Mouse (Mus musculus): ENCODE results near the gene Fam120b. TPM values are rescaled to one million over a fixed set of nuclear protein-coding genes. Genes with fewer than 3 reads are reported as not detected.
A peak's percentile ranks its signal among the peaks of the same experiment; 100 is the strongest.

Gene Fam120b
- polyA plus RNA-seq (2012; rRNA removed): 9.9 and 11.5 TPM in 2 replicates

- WGBS: under 1% methylated on average over 31 of the region's 31 CpGs
- peak within 1 kb of the TSS; percentile 91 for H3K4me3 ChIP-seq (replicated peaks; ENCODE audit: extremely low read depth, low read depth, low read length)
- H3K4me1 ChIP-seq (ENCODE audit: control insufficient read depth, insufficient read depth, low read length): no peaks in the 10 kb centered on the region
- DNase-seq: peak; percentile 79
- peak; percentile 94 for TF ChIP-seq POLR2A (IDR thresholded peaks at IDR 0.05; ENCODE audit: borderline replicate concordance, extremely low read depth, low read depth, low read length)
- no peak for TF ChIP-seq CTCF (IDR thresholded peaks at IDR 0.05; ENCODE audit: insufficient read depth, low read length)
Measured at GRCm38 (mm10) chr17:15395997-15396675, at the start of gene Fam120b. Fam120b (plus strand) TSS chr17:15396202.

GRCm38 (mm10) chr17:15350152-15350551 lies 45.9 kb upstream of the Fam120b start:
- DNase-seq: no peak
- TF ChIP-seq POLR2A (IDR thresholded peaks at IDR 0.05; ENCODE audit: borderline replicate concordance, extremely low read depth, low read depth, low read length) (no peak), CTCF (IDR thresholded peaks at IDR 0.05; ENCODE audit: insufficient read depth, low read length) (no peak)
- Histone ChIP-seq H3K4me1 (ENCODE audit: control insufficient read depth, insufficient read depth, low read length) (no peaks in the 10 kb centered on the region), H3K4me3 (replicated peaks; ENCODE audit: extremely low read depth, low read depth, low read length) (no peak overlapping the region)
- WGBS: 79% methylated on average over 2 of the region's 2 CpGs

DNA sequence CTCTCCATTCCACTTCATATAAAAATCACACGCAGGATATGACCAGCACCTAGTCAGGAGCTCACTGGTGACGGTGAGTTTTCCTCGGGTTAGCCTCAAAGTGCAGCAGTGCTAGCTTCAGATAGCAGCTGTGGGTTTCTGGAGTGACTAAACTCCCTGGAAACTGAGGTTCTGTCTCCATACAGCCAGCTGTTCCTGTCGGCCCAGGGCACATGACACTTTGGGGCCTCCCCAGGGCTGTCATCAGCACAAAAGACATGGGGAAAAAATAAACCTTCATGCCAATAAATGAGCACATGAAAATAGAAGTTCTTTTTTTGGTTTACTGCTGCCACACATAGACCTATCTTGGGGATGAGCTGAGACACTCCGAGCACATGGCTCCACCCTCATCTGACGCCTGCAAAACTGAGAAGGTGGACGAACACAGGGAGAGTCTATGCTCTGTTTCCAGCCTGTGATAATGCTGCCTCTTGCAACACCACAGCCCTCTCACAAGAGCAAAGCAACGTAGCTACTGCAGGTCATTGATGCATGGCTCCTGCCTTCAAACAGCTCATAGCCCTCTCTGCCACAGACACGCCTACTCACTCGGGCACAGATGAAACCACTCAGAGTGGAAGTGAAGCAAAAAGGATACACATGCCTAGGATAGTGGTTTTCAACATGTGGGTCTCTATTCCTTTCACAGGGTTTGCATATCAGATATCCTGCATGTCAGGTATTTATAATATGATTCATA lies 43.0 kb upstream of the Fam120b start:
- TF ChIP-seq CTCF (IDR thresholded peaks at IDR 0.05; ENCODE audit: insufficient read depth, low read length): no peak
- TF ChIP-seq POLR2A (IDR thresholded peaks at IDR 0.05; ENCODE audit: borderline replicate concordance, extremely low read depth, low read depth, low read length): no peak
- 49% methylated on average over 10 of the region's 10 CpGs for WGBS
- no peak for DNase-seq

DNA sequence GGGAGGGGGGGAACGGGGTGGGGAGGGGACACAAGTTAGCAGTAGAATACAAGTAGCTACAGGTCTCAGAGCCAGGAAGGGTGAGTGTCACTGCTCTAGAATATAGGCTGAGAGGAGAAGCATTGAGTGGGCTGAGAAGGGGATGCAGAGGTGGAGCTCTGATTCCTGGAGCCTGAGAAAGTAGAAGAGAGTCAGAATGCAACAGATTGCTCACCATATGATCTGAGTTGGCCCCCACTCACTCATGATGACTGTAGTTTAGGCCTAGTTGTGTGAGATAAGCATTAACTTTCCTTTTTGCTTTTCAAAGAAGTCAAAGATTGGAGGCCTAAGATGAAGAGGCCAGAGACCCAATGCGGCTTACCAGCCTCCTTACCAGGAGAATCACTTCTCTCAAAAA lies 42.0 kb upstream of the Fam120b start:
- DNase-seq: no peak
- H3K4me1 ChIP-seq (ENCODE audit: control insufficient read depth, insufficient read depth, low read length): no peaks in the 10 kb centered on the region
- no peak overlapping the region for H3K4me3 ChIP-seq (replicated peaks; ENCODE audit: extremely low read depth, low read depth, low read length)
- TF ChIP-seq CTCF (IDR thresholded peaks at IDR 0.05; ENCODE audit: insufficient read depth, low read length): no peak
- no peak for TF ChIP-seq POLR2A (IDR thresholded peaks at IDR 0.05; ENCODE audit: borderline replicate concordance, extremely low read depth, low read depth, low read length)
- WGBS: 73% methylated on average over 2 of the region's 2 CpGs

More for the DNA sequence above, 43.0 kb upstream of the Fam120b start:
- Histone ChIP-seq H3K4me3 (replicated peaks; ENCODE audit: extremely low read depth, low read depth, low read length) (no peak overlapping the region), H3K4me1 (ENCODE audit: control insufficient read depth, insufficient read depth, low read length) (no peaks in the 10 kb centered on the region)

GRCm38 (mm10) chr17:15355072-15355471 lies 40.9 kb upstream of the Fam120b start:
- H3K4me1 ChIP-seq (ENCODE audit: control insufficient read depth, insufficient read depth, low read length): no peaks in the 10 kb centered on the region
- no peak for DNase-seq
- no peak overlapping the region for H3K4me3 ChIP-seq (replicated peaks; ENCODE audit: extremely low read depth, low read depth, low read length)
- WGBS: 93% methylated on average over 3 of the region's 3 CpGs
- no peak for TF ChIP-seq POLR2A (IDR thresholded peaks at IDR 0.05; ENCODE audit: borderline replicate concordance, extremely low read depth, low read depth, low read length)

DNA sequence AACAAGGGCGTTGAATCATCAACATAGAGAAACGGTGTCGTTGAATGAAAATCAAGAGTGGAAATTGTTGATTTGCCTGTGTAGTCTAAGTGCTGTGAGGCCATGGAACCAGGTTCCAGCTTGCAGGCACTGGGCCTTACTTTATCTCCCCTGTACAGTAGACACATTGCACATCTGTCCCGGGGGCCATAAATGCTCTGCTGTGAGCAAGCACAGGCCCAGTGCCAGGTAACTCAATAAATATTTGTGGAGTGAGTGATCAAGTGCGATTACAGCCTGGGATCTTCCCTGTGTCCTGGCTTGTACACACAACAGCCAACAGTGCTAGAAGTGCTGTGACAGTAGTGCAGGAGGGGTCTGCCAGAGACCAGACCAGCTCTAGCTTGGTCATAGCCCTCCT lies 39.5 kb upstream of the Fam120b start:
- DNase-seq: no peak
- Histone ChIP-seq H3K4me3 (replicated peaks; ENCODE audit: extremely low read depth, low read depth, low read length) (no peak overlapping the region), H3K4me1 (ENCODE audit: control insufficient read depth, insufficient read depth, low read length) (no peaks in the 10 kb centered on the region)
- no peak for TF ChIP-seq POLR2A (IDR thresholded peaks at IDR 0.05; ENCODE audit: borderline replicate concordance, extremely low read depth, low read depth, low read length)
- TF ChIP-seq CTCF (IDR thresholded peaks at IDR 0.05; ENCODE audit: insufficient read depth, low read length): no peak
- WGBS: 60% methylated on average over 5 of the region's 5 CpGs

GRCm38 (mm10) chr17:15357071-15357470 lies 38.9 kb upstream of the Fam120b start:
- no peaks in the 10 kb centered on the region for H3K4me1 ChIP-seq (ENCODE audit: control insufficient read depth, insufficient read depth, low read length)
- no peak overlapping the region for H3K4me3 ChIP-seq (replicated peaks; ENCODE audit: extremely low read depth, low read depth, low read length)
- TF ChIP-seq POLR2A (IDR thresholded peaks at IDR 0.05; ENCODE audit: borderline replicate concordance, extremely low read depth, low read depth, low read length) (no peak), CTCF (IDR thresholded peaks at IDR 0.05; ENCODE audit: insufficient read depth, low read length) (no peak)
- WGBS: 58% methylated on average over 3 of the region's 3 CpGs
- no peak for DNase-seq

DNA sequence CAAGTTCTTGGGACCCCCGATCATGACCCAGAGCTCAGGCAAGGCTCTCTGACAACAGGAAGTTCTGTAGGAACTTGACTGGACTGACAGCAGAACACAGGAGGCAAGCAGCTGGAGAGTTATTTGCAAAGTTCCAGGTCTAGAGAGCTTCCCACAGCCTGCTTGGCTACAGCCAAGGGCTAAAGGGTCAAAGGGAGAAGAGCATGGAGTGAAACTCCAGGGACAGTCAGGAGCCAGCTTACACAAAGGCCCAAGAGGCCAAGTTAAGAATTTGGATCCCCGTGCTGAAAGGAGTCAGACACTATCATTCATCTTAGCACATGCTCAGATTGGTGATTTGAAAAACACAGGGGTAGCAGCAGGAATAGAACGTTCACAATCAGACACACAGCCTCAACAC lies 32.3 kb upstream of the Fam120b start:
- no peak for DNase-seq
- WGBS: 54% methylated on average over 3 of the region's 3 CpGs
- H3K4me3 ChIP-seq (replicated peaks; ENCODE audit: extremely low read depth, low read depth, low read length): no peak overlapping the region
- H3K4me1 ChIP-seq (ENCODE audit: control insufficient read depth, insufficient read depth, low read length): no peaks in the 10 kb centered on the region
- no peak for TF ChIP-seq CTCF (IDR thresholded peaks at IDR 0.05; ENCODE audit: insufficient read depth, low read length)
- TF ChIP-seq POLR2A (IDR thresholded peaks at IDR 0.05; ENCODE audit: borderline replicate concordance, extremely low read depth, low read depth, low read length): no peak

DNA sequence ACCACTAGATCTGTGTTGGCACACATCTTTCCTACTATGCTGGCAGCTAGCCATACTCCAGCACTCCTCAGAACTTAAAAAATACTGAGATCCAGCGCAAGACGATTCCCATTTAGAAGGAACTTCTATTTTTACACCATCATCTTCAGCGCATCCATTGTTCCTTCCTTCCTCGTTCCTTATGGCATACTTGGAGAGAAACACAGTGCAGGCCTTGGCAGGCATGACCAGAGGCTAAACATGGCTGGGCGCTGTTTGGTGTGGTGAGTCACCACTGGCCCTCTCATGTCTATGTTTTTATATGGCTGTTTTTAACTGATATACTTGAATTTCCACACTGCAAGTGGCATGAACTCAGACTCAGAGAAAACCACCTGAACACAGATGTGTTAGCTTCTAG lies 30.4 kb upstream of the Fam120b start:
- Histone ChIP-seq H3K4me3 (replicated peaks; ENCODE audit: extremely low read depth, low read depth, low read length) (no peak overlapping the region), H3K4me1 (ENCODE audit: control insufficient read depth, insufficient read depth, low read length) (no peaks in the 10 kb centered on the region)
- no peak for DNase-seq
- 33% methylated on average over 5 of the region's 5 CpGs for WGBS
- TF ChIP-seq CTCF (IDR thresholded peaks at IDR 0.05; ENCODE audit: insufficient read depth, low read length) (no peak), POLR2A (IDR thresholded peaks at IDR 0.05; ENCODE audit: borderline replicate concordance, extremely low read depth, low read depth, low read length) (no peak)

- no peaks in the 10 kb centered on the region for H3K4me1 ChIP-seq (ENCODE audit: control insufficient read depth, insufficient read depth, low read length)
- 81% methylated on average over 14 of the region's 14 CpGs for WGBS
- TF ChIP-seq CTCF (IDR thresholded peaks at IDR 0.05; ENCODE audit: insufficient read depth, low read length) (no peak), POLR2A (IDR thresholded peaks at IDR 0.05; ENCODE audit: borderline replicate concordance, extremely low read depth, low read depth, low read length) (no peak)
- no peak overlapping the region for H3K4me3 ChIP-seq (replicated peaks; ENCODE audit: extremely low read depth, low read depth, low read length)
- no peak for DNase-seq
Measured at GRCm38 (mm10) chr17:15370401-15370800, 25.6 kb upstream of the Fam120b start.
